Mouse (Mus musculus) testis, postnatal 14 days (tissue): ENCODE results near the gene Gm5108.
A peak's percentile ranks its signal among the peaks of the same experiment; 100 is the strongest.

Source experiments
- DNase-seq: peaks from one replicate; pipeline ENCODE4 v3.0.0; 2021; ENCODE audit warnings: low spot score

Gene Gm5108

GRCm38 (mm10) chr5:67941369-67941768, at the start of gene Gm5108:
Gene Gm5108 (plus strand): TSS chr5:67941669.
- DNase-seq: no peak

DNA sequence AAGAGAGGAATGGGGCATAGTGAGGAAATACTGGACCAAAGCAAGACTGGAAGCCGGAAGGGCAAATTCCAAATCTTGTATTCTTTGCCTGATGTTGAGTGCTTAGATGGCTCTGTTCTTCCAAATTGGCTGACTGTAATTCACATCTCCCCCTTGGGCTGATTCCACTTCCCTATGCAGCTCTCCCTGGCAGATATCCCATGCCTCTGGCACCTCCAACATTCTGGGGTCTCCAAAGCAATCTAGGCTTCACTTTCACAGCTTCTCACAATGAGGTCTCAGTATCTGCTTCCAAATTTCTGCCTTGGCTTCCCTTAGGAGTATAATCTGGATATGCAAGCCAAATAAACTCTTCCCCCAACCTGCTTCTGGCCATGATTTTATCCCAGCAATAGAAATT, 42.5 kb upstream of the Gm5108 start:
- DNase-seq: no peak

- DNase-seq: no peak
Measured at GRCm38 (mm10) chr5:67904555-67904954, 36.9 kb upstream of the Gm5108 start.

- no peak for DNase-seq
Measured at GRCm38 (mm10) chr5:67930584-67930983, 10.9 kb upstream of the Gm5108 start.

GRCm38 (mm10) chr5:67931623-67932022, 9.8 kb upstream of the Gm5108 start:
- peak; percentile 12 for DNase-seq

DNA sequence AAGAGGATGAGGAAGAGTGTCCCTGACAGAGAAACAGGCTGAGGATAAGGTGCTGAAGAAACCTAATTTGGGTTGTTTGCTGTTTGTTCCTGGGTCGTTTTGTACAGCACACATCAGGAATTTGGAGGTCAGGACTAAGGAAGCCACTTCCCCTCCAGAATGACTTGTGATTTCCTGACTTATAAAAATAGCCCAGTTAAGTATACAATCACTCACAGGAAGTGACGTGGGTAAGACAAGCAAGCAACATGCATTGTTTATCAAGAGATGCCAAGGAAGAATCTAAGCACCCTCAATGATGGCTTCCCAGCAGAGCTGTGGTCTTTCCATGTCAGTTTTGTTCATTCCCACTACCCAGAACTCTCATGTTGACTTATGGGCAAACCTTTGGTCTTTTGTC, 1.7 kb downstream of the Gm5108 start:
- no peak for DNase-seq

DNA sequence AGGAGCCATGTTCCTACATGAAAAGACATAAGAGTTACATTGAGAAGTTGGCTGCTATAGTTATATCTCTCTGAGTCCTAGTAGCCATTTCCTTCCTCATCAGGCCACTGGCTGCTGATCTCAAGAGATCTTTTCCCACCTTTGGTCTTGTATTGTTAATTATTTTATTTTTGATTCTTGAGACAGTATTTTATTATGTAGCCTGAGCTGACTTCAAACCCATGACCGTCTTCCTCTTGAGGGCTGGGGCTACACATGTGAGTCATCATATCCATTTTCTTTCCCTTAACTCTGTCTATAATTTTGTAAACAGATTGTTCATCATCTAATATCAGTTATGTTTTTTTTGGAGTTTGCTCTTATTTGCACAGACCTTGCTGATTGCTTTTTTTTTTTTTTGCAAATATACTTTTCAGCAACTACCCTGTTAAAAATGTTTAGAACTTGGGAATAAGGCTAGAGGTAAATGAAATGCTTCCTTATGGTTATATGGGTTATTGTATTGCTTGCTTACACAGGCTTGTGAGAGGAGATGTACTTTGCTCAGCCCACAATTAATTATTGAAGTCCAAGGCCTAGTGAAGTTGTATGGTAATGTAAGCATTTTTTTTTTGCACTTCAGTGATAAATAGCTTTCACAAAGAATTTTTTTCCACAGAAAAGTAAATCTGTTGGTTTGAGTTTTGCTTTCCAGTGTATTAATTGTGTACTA, 2.8 kb downstream of the Gm5108 start:
- DNase-seq: no peak

DNA sequence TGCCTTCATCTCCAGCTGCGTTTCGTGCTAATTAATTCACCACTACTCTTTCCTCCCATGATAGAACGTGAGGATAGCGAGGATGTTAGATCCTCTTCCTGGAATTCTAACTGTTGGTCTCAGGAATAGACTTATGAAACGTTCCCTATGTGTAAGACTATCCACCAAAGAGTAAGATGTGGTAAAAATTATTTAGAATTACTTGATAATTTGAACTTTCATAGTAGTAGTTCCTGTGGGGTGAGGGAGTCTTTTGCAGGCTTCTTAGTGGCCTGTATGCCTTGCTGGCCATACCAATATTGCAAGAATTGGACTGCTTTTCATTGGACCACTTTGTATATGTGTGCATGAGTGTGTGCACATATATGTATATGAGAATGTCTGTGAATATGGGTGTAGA, 4.9 kb downstream of the Gm5108 start, which contains the start of gene Gm21905:
Gene Gm21905 (minus strand): TSS at position 101 of the 400 bp plus-strand sequence.
- no peak for DNase-seq

DNA sequence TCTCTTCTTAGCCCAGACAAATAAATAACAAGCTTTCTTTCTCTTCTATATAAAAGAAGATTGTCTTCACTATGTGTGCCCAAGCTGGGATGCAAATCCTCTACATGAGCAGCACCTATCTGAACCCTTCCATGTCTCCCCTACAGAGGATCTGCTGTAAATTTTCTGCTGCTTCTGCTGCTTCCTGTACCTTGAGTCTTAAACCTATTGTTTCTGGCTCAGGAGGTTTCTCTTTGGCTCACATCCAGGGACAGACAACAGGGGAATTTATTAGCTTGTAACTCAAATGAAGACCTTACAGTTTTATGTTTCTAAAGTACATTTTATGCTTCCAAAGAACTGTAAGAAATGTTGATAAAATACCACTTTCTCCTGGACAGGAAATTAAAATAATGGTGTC, 5.5 kb downstream of the Gm5108 start:
- DNase-seq: no peak

DNA sequence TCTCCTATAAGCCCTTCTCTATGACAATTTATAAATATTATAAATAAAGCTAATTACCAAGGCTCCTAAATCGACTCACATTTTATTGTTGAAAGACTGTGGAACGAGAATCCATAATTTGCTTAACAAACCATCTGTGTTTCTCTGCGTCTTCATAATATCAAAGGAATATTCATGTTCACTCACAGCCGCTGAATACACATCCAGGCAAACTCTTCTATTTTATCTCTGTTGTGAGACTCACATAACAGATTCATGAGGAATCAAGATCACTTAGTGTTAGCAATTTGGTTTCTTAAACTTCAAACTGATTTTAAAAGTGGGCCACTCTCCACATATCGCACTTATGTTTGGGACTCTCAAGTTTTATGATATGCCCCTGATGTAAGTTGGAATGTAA, 6.6 kb downstream of the Gm5108 start:
- no peak for DNase-seq

GRCm38 (mm10) chr5:67954097-67954496, 12.6 kb downstream of the Gm5108 start:
- no peak for DNase-seq

GRCm38 (mm10) chr5:67955486-67955885, 14.0 kb downstream of the Gm5108 start:
- no peak for DNase-seq

DNA sequence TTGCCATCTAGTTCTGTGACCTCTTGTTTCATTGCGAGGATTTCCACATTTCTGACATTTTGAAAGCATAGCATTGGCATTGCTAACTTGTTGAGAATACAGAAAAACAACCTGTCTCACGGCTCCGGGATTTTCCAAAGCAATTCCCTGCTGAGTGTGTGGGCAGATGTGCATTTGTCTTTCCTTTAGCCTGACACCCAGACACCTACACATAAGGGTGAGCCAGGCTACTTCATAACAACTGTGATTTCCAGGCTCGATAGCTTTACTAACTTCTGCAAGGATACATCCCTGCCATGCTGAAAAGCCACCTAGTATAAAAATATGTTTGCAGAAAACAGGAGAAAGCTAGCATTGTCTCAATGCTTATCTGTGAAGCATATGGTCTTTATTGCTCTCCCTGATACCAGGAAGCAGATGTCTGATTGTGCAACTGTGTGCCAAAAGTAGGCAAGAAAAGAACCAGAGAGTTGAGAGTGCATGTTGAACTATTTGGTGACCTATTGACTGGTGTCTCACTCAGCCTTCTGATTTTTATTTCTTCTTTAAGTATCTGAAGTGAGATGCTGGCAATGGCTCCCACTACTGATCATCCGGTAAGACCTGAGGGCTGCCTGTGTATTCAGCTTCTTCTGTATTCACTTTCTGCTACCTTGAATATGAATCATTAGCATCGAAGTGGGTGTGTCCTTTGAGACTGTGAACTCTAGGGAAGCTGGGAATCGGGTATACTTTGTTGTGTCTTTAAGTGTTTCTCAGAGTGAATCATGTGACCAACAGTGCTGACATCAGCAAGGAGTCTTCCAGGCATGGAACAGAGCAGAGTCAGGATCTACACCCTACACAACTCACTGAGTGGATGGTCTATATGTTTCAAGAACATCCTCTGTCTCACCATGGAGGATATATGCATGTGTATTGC, 20.5 kb downstream of the Gm5108 start:
- DNase-seq: no peak

GRCm38 (mm10) chr5:67969536-67969935, 28.1 kb downstream of the Gm5108 start:
- DNase-seq: no peak

DNA sequence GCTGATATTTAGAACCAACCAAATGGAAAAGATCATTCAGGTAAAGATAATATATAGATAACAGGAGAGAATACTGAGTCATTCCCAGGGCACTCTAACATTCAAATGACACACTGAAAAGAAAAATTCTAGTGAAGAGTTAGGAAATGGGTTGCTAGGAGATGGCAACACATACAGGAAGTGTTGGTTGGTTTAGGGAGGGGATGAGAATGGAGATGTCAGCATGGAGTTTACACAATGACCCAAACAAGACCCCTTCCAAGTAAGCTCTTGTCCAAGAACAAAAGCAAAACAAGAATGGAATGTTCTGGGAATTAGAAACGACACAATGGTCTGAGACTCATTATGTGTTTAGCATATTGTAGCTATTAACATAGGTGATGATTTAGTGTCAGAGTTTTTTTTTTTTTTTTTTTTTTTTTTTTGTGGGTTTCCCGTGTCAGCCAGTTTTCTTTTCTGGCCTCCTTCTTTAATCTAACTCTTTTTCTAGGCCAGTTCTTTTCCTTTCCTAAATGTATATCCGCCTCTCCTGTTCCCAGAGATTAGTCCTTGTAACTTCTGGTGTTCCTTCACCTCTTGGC, 40.6 kb downstream of the Gm5108 start:
- no peak for DNase-seq

DNA sequence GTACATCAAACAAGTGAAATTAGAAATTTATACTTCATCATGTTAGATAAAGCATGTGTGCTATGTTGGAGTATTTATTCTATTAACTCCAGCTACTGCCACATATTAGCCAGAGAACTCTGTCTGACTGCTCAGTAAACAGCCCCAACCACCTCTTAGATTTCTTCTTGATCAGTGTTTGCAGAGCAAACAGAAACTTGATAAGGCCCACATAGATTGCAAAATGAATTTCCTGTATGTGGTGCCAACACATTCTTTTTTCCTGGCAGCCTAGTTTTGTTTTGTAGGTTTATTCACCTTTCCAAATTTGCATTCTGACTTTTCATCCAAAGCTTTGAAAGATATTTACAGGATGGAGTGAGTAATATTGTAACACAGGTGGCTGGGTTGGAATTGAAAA, 49.0 kb downstream of the Gm5108 start:
- DNase-seq: no peak

GRCm38 (mm10) chr5:68002611-68003010, 61.1 kb downstream of the Gm5108 start:
- no peak for DNase-seq

GRCm38 (mm10) chr5:68003904-68004303, 62.4 kb downstream of the Gm5108 start:
- DNase-seq: no peak

- DNase-seq: no peak
Measured at GRCm38 (mm10) chr5:68004419-68004818, 63.0 kb downstream of the Gm5108 start.

DNA sequence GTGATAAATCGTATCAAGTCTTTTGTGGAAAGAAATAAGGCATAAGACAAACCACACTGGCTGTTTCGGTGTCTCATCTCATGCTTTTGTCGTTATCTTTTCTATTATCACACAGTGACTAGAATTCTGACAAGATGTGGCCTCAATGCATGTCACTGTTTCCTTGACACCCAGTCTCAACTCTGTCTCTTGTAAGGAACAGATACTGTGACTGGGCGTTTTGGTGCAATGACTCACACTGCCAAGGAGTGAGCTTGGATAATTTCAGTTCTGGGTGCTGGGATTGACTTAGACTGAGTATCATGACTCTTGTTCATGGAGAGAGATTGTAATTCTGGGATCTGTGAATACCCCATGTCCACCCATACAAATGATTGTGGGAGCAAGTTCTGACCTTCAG, 65.6 kb downstream of the Gm5108 start:
- DNase-seq: no peak

- DNase-seq: no peak
Measured at GRCm38 (mm10) chr5:68011569-68011968, 70.1 kb downstream of the Gm5108 start.

DNA sequence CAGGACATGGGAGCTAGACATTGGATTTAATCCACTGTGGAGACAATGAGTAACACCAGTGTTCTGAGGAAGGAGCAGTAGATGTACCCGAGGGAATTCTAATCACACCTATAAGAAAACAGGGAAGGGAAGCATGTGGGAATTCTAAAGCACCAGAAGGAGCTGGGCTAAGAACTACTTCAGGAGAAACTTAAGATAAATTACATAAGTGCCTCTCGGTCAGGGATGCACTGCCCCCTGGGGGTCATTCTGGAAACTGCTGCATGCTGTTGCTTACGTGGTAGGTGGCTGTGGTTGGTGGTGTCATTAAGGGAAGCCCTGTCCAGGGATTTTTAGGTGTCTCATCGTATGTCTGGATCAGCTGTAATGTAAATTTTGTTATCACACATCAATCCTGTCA, 71.1 kb downstream of the Gm5108 start:
- peak; percentile 29 for DNase-seq

DNA sequence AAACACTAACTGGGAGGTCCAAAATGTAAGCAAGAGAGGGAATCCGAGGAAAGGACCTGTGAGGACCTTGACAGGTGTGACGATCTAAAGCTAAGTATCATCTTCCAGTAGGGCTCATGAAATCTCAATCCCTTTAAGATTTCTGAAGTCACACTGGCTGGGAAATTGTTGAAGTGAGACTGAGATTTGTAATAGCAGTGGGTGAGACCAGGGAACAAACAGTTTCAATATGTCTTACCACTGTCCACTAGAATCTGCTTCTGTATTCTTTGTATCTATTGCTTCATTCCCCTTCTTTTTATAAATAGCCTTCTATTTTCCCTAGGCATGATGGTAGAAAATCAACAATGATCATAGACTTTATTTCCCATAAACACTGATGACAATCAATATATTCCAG, 79.4 kb downstream of the Gm5108 start:
- no peak for DNase-seq
